Mouse (Mus musculus) lung, postnatal 25 days (tissue): ENCODE data around the gene Khdc4.

Experiments used
- DNase-seq: peaks from one replicate; pipeline ENCODE4 v3.0.0; 2022; ENCODE audit warnings: low spot score

Gene Khdc4

GRCm38 (mm10) chr3:88684980-88685941 is at the start of gene Khdc4:
Gene Khdc4 (plus strand): TSS chr3:88685803.
- peak; percentile 99 for DNase-seq

- no peak for DNase-seq
These were observed 49.0 kb upstream of the Khdc4 start for GRCm38 (mm10) chr3:88636555-88636986.

- DNase-seq = no peak
These were observed 48.5 kb upstream of the Khdc4 start for GRCm38 (mm10) chr3:88637134-88637533.

GRCm38 (mm10) chr3:88639239-88639638 is 46.4 kb upstream of the Khdc4 start:
- no peak for DNase-seq

- DNase-seq = peak; percentile 65
These were observed 44.9 kb upstream of the Khdc4 start for GRCm38 (mm10) chr3:88640676-88641075.

- no peak for DNase-seq
These were observed 42.5 kb upstream of the Khdc4 start for GRCm38 (mm10) chr3:88643078-88643477.

- DNase-seq = no peak
These were observed 39.7 kb upstream of the Khdc4 start for GRCm38 (mm10) chr3:88645937-88646336.

- no peak for DNase-seq
These were observed 39.1 kb upstream of the Khdc4 start for GRCm38 (mm10) chr3:88646426-88646995.

GRCm38 (mm10) chr3:88647076-88647475 is 38.5 kb upstream of the Khdc4 start:
- DNase-seq = no peak

GRCm38 (mm10) chr3:88647779-88648413 is 37.7 kb upstream of the Khdc4 start:
- DNase-seq = no peak

GRCm38 (mm10) chr3:88648452-88649168 is 37.0 kb upstream of the Khdc4 start:
- no peak for DNase-seq

GRCm38 (mm10) chr3:88649186-88649585 is 36.4 kb upstream of the Khdc4 start:
- no peak for DNase-seq

- DNase-seq = no peak
These were observed 35.6 kb upstream of the Khdc4 start for GRCm38 (mm10) chr3:88649967-88650366.

GRCm38 (mm10) chr3:88650713-88651504 is 34.7 kb upstream of the Khdc4 start:
- DNase-seq = no peak

- no peak for DNase-seq
These were observed 33.7 kb upstream of the Khdc4 start for GRCm38 (mm10) chr3:88651669-88652618.

GRCm38 (mm10) chr3:88652846-88653515 is 32.6 kb upstream of the Khdc4 start, which contains the start of gene Rxfp4:
Gene Rxfp4 (minus strand): TSS chr3:88653142.
- DNase-seq = peak; percentile 78

- DNase-seq = no peak
These were observed 31.9 kb upstream of the Khdc4 start for GRCm38 (mm10) chr3:88653516-88654370.

- DNase-seq = peak; percentile 63
These were observed 31.0 kb upstream of the Khdc4 start for GRCm38 (mm10) chr3:88654621-88655020.
